Mouse (Mus musculus) cerebellum, postnatal 14 days (tissue): ENCODE results near the gene Inpp4b.
"Not testable (repeated sequence)": the region's sequence is repeated elsewhere in the genome, so short reads cannot be mapped to it uniquely, and the experiment has no call there.

ENCODE experiments used
- DNase-seq, 2 experiments: peaks; one replicate each; pipeline ENCODE4 v3.0.0; 2021; ENCODE audit warnings: mixed read lengths in 2 of 2

Gene Inpp4b

GRCm38 (mm10) chr8:82005466-82005865, 663.1 kb downstream of the Inpp4b start:
- no peak for DNase-seq

- DNase-seq = no peak
Observed at GRCm38 (mm10) chr8:82017792-82018191, 675.4 kb downstream of the Inpp4b start.

GRCm38 (mm10) chr8:82027401-82027800, 685.0 kb downstream of the Inpp4b start:
- peak; percentile 26 to 35 for DNase-seq

- DNase-seq = peak; percentile 53 to 61
Observed at GRCm38 (mm10) chr8:82028896-82029295, 686.5 kb downstream of the Inpp4b start.

- DNase-seq = not testable (repeated sequence)
Observed at GRCm38 (mm10) chr8:82032035-82032434, 689.7 kb downstream of the Inpp4b start.

- DNase-seq = no peak
Observed at GRCm38 (mm10) chr8:82054030-82054429, 711.7 kb downstream of the Inpp4b start.

- DNase-seq = no peak
Observed at GRCm38 (mm10) chr8:82067619-82068018, 725.3 kb downstream of the Inpp4b start.

- DNase-seq = no peak
Observed at GRCm38 (mm10) chr8:82079267-82079666, 736.9 kb downstream of the Inpp4b start.

GRCm38 (mm10) chr8:82086631-82087030, 744.3 kb downstream of the Inpp4b start:
- DNase-seq = not testable (repeated sequence)

GRCm38 (mm10) chr8:82090901-82091300, 748.5 kb downstream of the Inpp4b start:
- no peak for DNase-seq

GRCm38 (mm10) chr8:82093274-82093673, 750.9 kb downstream of the Inpp4b start:
- DNase-seq = no peak

- DNase-seq = no peak
Observed at GRCm38 (mm10) chr8:82104560-82104959, 762.2 kb downstream of the Inpp4b start.

- no peak for DNase-seq
Observed at GRCm38 (mm10) chr8:82106131-82106530, 763.8 kb downstream of the Inpp4b start.

- DNase-seq = no peak
Observed at GRCm38 (mm10) chr8:82150272-82150671, 807.9 kb downstream of the Inpp4b start.

GRCm38 (mm10) chr8:82157928-82158327, 815.6 kb downstream of the Inpp4b start:
- DNase-seq = no peak
